Mouse (Mus musculus): ENCODE data around the gene Ctss. TPM values are rescaled to one million over a fixed set of nuclear protein-coding genes. Genes with fewer than 3 reads are reported as not detected.

Gene Ctss
- total and polyA plus RNA-seq, 3 experiments: 10.3 to 16.5 (median 15.3) TPM

DNA sequence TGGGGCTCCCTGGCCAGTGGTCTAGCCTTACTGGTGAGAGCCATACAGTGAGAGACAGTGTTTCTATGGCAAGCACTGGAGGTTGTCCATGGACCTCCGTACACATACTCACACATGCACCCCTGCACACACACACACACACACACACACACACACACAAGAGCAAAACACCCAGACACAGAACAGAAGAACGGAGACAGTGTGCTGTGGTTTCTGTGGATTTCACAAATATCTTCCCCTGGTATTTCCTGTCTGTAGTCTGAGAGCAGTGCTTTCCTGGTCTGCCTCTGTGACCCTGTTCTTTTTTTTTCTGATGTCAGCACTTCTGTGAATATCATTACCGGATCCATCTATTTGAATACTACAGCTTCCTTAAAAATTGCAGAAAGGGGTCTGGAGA lies 2.9 kb upstream of the Ctss start:
- intact Hi-C loops (cut with DNase I): no loop called here
- Histone ChIP-seq H3K36me3 (ENCODE audit: control insufficient read depth, insufficient read depth, low read length) (no peaks in the 10 kb centered on the region), H3K4me3 (no peak overlapping the region), H3K27ac (no peak overlapping the region), H3K79me2 (replicated peaks; ENCODE audit: control insufficient read depth, insufficient read depth, low read length) (no peaks in the 10 kb centered on the region), H3K9ac (ENCODE audit: low read depth, low read length) (no peak overlapping the region), H3K27me3 (ENCODE audit: control insufficient read depth, insufficient read depth, low read length) (no peaks in the 10 kb centered on the region), H3K4me1 (ENCODE audit: control insufficient read depth, insufficient read depth, low read length) (peaks cover 4% of the 10 kb centered on the region)
- no peak for TF ChIP-seq EP300 (IDR thresholded peaks at IDR 0.05; ENCODE audit: insufficient read depth, low read depth, low read length)
- TF ChIP-seq CTCF (IDR thresholded peaks at IDR 0.05): no peak
- TF ChIP-seq POLR2A (IDR thresholded peaks at IDR 0.05; ENCODE audit: insufficient read depth, low read depth, low read length): no peak
- WGBS: 23% methylated on average over 3 of the region's 3 CpGs
- DNase-seq: no peak

DNA sequence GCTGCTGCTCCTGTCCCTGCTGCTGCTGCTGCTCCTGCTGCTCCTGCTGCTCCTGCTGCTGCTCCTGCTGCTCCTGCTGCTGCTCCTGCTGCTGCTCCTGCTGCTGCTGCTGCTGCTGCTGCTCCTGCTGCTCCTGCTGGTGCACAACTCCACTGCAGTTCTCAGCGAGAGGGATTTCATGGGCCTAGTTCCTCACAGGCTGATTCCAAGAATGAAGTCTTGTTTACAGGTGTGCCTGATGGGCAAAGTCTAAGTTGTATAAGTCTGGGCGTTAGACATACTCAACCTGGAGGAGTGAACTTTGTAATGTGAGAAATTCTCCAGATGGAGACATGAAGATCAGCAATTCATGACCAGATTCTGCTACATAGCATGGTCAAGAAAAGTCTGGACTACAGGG lies 1.9 kb upstream of the Ctss start:
- intact Hi-C loops (cut with DNase I): no loop called here
- 73% methylated on average over 2 of the region's 2 CpGs for WGBS

DNA sequence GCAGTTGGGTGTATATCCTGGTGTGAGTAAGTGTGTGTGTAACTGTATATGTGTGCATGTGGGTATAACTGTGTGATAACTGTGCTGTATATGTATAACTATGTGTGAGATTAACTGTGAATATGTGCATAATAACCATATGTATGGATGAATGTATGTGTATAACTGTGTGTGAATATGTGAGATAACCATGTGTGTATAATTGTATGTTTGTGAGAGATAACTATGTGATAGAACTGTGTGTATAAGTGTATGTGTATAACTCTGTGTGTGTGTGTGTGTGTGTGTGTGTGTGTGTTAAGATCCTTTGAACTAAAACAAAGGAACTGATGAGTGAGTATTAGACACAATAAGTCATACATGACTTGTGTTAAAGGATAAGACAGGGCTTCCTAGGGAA lies 475 bp upstream of the Ctss start:
- no peaks in the 10 kb centered on the region for H3K79me2 ChIP-seq (replicated peaks; ENCODE audit: control insufficient read depth, insufficient read depth, low read length)
- no peak for TF ChIP-seq POLR2A (IDR thresholded peaks at IDR 0.05; ENCODE audit: insufficient read depth, low read depth, low read length)
- TF ChIP-seq CTCF (IDR thresholded peaks at IDR 0.05): no peak
- TF ChIP-seq EP300 (IDR thresholded peaks at IDR 0.05; ENCODE audit: insufficient read depth, low read depth, low read length): no peak
- H3K27me3 ChIP-seq (ENCODE audit: control insufficient read depth, insufficient read depth, low read length): no peaks in the 10 kb centered on the region
- intact Hi-C loops (cut with DNase I): no loop called here
- H3K27ac ChIP-seq: no peak overlapping the region
- H3K9ac ChIP-seq (ENCODE audit: low read depth, low read length): no peak overlapping the region
- DNase-seq: no peak
- H3K36me3 ChIP-seq (ENCODE audit: control insufficient read depth, insufficient read depth, low read length): no peaks in the 10 kb centered on the region
- H3K4me1 ChIP-seq (ENCODE audit: control insufficient read depth, insufficient read depth, low read length): peaks cover 4% of the 10 kb centered on the region
- no peak overlapping the region for H3K4me3 ChIP-seq

More for the DNA sequence above, 1.9 kb upstream of the Ctss start:
- H3K27ac ChIP-seq: no peak overlapping the region
- H3K36me3 ChIP-seq (ENCODE audit: control insufficient read depth, insufficient read depth, low read length): no peaks in the 10 kb centered on the region
- TF ChIP-seq POLR2A (IDR thresholded peaks at IDR 0.05; ENCODE audit: insufficient read depth, low read depth, low read length): no peak
- no peak for TF ChIP-seq EP300 (IDR thresholded peaks at IDR 0.05; ENCODE audit: insufficient read depth, low read depth, low read length)
- no peak for TF ChIP-seq CTCF (IDR thresholded peaks at IDR 0.05)
- no peak overlapping the region for H3K4me3 ChIP-seq
- H3K27me3 ChIP-seq (ENCODE audit: control insufficient read depth, insufficient read depth, low read length): no peaks in the 10 kb centered on the region
- H3K79me2 ChIP-seq (replicated peaks; ENCODE audit: control insufficient read depth, insufficient read depth, low read length): no peaks in the 10 kb centered on the region
- DNase-seq: no peak
- peaks cover 4% of the 10 kb centered on the region for H3K4me1 ChIP-seq (ENCODE audit: control insufficient read depth, insufficient read depth, low read length)
- no peak overlapping the region for H3K9ac ChIP-seq (ENCODE audit: low read depth, low read length)

DNA sequence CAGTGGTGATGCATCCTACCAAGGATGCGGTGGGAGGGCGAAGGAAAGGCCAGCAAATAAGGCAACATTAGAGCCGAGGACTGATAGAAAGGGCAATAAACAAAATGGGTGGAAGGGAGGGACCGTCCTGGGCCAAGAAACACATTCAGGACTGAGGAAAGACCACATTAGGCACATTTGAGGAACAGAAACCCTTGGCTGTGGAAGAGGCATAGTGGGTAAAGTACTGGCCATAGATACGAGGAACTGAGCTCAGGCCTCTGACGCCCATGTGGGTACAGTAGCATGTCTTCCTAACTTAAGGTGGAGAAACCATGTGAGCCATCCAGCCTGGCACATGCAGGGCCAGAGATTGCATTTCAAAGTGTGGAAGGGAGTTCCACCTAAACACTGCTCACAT lies 3.2 kb downstream of the Ctss start:
- Histone ChIP-seq H3K27me3 (ENCODE audit: control insufficient read depth, insufficient read depth, low read length) (no peaks in the 10 kb centered on the region), H3K27ac (no peak overlapping the region), H3K4me1 (ENCODE audit: control insufficient read depth, insufficient read depth, low read length) (no peaks in the 10 kb centered on the region), H3K9ac (ENCODE audit: low read depth, low read length) (no peak overlapping the region), H3K79me2 (replicated peaks; ENCODE audit: control insufficient read depth, insufficient read depth, low read length) (no peaks in the 10 kb centered on the region), H3K4me3 (no peak overlapping the region), H3K36me3 (ENCODE audit: control insufficient read depth, insufficient read depth, low read length) (no peaks in the 10 kb centered on the region)
- DNase-seq: no peak
- intact Hi-C loops (cut with DNase I): no loop called here
- 85% methylated on average over 6 of the region's 6 CpGs for WGBS
- TF ChIP-seq CTCF (IDR thresholded peaks at IDR 0.05) (no peak), EP300 (IDR thresholded peaks at IDR 0.05; ENCODE audit: insufficient read depth, low read depth, low read length) (0 out of 2 replicates have a peak, but pooled peaks have one; percentile 20)

DNA sequence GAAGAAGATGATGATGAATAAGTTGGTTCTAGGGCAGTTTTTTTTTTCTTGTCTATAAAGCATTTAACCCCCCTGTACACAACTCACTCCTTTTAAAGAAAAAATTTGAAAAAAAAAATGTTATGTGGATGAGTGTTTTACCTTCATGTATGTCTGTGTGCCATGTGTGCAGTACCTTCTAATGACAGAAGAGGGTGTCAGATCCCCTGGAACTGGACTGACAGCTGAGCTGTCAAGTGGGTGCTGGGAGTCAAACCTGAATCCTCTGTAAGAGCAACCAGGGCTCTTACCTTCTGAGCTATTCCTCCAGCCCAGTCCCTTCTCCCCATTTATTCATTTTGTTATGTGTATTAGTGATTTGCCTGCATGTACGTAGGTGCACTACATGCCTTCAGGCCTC lies 4.4 kb downstream of the Ctss start:
- Histone ChIP-seq H3K4me1 (ENCODE audit: control insufficient read depth, insufficient read depth, low read length) (no peaks in the 10 kb centered on the region), H3K79me2 (replicated peaks; ENCODE audit: control insufficient read depth, insufficient read depth, low read length) (no peaks in the 10 kb centered on the region), H3K36me3 (ENCODE audit: control insufficient read depth, insufficient read depth, low read length) (no peaks in the 10 kb centered on the region), H3K9ac (ENCODE audit: low read depth, low read length) (no peak overlapping the region), H3K27me3 (ENCODE audit: control insufficient read depth, insufficient read depth, low read length) (no peaks in the 10 kb centered on the region), H3K27ac (no peak overlapping the region), H3K4me3 (no peak overlapping the region)
- intact Hi-C loops (cut with DNase I): no loop called here
- DNase-seq: no peak
- WGBS: 91% methylated on average over 1 of the region's 1 CpGs
- TF ChIP-seq POLR2A (IDR thresholded peaks at IDR 0.05; ENCODE audit: insufficient read depth, low read depth, low read length): no peak
- TF ChIP-seq CTCF (IDR thresholded peaks at IDR 0.05): no peak
- no peak for TF ChIP-seq EP300 (IDR thresholded peaks at IDR 0.05; ENCODE audit: insufficient read depth, low read depth, low read length)

DNA sequence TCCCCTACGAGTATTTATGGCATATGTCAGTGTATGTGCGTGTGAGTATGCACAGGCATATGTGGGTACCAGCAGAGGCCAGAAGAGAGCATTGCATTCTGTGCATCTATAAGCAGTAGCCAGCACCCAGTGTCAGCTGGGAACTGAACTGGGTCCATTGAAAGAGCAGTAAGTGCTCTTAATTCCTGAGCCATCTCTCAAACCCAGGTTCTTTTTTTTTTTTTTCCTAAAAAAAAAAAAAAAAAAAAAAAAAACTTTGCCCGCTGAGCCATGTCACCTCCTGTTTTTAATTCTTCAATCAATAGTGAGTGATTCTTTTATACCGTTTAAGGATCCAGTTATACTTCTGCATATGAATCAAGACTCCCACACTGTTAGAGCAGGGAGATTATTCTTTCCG lies 6.8 kb downstream of the Ctss start:
- Histone ChIP-seq H3K4me1 (ENCODE audit: control insufficient read depth, insufficient read depth, low read length) (no peaks in the 10 kb centered on the region), H3K36me3 (ENCODE audit: control insufficient read depth, insufficient read depth, low read length) (no peaks in the 10 kb centered on the region), H3K79me2 (replicated peaks; ENCODE audit: control insufficient read depth, insufficient read depth, low read length) (no peaks in the 10 kb centered on the region), H3K27me3 (ENCODE audit: control insufficient read depth, insufficient read depth, low read length) (no peaks in the 10 kb centered on the region), H3K9ac (ENCODE audit: low read depth, low read length) (no peak overlapping the region), H3K27ac (no peak overlapping the region), H3K4me3 (no peak overlapping the region)
- intact Hi-C loops (cut with DNase I): no loop called here
- DNase-seq: no peak
- TF ChIP-seq EP300 (IDR thresholded peaks at IDR 0.05; ENCODE audit: insufficient read depth, low read depth, low read length): no peak
- TF ChIP-seq CTCF (IDR thresholded peaks at IDR 0.05): no peak
- TF ChIP-seq POLR2A (IDR thresholded peaks at IDR 0.05; ENCODE audit: insufficient read depth, low read depth, low read length): no peak
- WGBS: 86% methylated on average over 5 of the region's 5 CpGs
